Mouse (Mus musculus): ENCODE data around the gene Sfrp2. TPM values are rescaled to one million over a fixed set of nuclear protein-coding genes. Genes with fewer than 3 reads are reported as not detected.
A peak's percentile ranks its signal among the peaks of the same experiment; 100 is the strongest.

Sfrp2 gene
- polyA plus RNA-seq, 1 experiment: not detected

DNA sequence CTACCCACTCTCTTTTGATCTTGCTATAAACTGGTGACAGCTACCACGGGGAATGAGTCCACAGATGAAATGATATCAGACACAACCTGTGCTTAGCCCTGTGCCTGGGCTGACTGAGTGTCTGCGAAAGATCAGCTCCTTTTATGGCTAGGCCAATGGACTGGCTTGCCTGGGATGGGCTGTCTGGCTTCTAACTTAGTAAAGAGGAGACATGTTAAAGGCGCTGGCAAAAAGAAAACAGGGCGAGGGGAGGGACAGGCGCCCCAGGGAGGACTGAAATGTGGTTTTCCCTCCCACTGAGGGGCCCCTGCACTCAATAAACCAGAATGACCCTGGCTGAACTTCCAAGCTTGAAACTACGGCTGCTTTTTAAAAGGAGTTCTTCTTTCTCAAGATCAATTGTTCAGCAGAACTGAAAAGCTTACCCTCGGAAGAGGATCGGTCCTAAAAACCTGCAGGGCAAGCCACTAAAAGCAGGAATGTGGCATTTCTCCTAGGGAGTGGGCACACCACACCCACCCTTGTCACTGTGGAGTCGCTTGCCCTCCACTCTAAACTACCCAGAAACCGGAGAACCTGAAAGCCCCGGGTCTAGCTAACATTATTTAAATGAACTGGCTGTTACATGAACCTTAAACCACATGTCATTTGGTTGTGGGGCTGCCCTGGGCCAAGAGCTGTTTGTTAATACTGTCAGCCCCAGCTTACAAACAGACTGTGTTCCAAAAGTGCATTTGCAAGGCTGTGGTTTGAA is 17.8 kb downstream of the Sfrp2 start:
- H3K4me3 ChIP-seq (replicated peaks; ENCODE audit: control insufficient read depth, low read depth, low read length): no peak overlapping the region
- no peak overlapping the region for H3K27ac ChIP-seq (ENCODE audit: control insufficient read depth, insufficient read depth, low read depth, low read length, poor library complexity)
- WGBS: 29% methylated on average over 11 of the region's 11 CpGs
- no peaks in the 10 kb centered on the region for H3K4me1 ChIP-seq (ENCODE audit: control insufficient read depth, insufficient read depth, low read length)
- no peak for TF ChIP-seq CTCF (IDR thresholded peaks at IDR 0.05; ENCODE audit: control insufficient read depth, insufficient read depth, low read length)
- no peak for TF ChIP-seq POLR2A (IDR thresholded peaks at IDR 0.05; ENCODE audit: borderline replicate concordance, control insufficient read depth, low read depth, low read length)

DNA sequence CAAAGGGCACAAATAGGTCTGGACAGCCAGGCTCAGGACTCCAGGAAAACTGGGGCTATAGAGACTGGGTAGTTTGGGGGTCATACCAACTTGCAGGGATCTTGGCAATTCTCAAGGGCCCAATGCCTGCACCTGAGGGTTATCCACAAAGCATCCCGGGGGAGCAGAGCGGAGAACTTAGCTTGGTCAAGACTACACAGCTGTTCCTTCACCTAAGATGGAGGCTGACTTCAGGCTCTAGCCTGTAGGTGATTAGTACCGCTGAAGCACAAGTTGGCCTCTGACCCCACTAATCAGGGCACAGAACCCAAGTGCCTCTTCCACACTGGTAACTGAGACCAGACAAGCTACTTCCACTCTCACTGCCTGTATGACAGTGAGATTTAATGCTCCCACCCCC is 18.6 kb downstream of the Sfrp2 start:
- WGBS: 89% methylated on average over 3 of the region's 3 CpGs
- no peaks in the 10 kb centered on the region; the same call in 1 of the 2 replicates for H3K4me1 ChIP-seq (ENCODE audit: control insufficient read depth, insufficient read depth, low read length)
- no peak overlapping the region for H3K4me3 ChIP-seq (replicated peaks; ENCODE audit: control insufficient read depth, low read depth, low read length)
- no peak overlapping the region for H3K27ac ChIP-seq (ENCODE audit: control insufficient read depth, insufficient read depth, low read depth, low read length, poor library complexity)
- no peak for TF ChIP-seq POLR2A (IDR thresholded peaks at IDR 0.05; ENCODE audit: borderline replicate concordance, control insufficient read depth, low read depth, low read length)

DNA sequence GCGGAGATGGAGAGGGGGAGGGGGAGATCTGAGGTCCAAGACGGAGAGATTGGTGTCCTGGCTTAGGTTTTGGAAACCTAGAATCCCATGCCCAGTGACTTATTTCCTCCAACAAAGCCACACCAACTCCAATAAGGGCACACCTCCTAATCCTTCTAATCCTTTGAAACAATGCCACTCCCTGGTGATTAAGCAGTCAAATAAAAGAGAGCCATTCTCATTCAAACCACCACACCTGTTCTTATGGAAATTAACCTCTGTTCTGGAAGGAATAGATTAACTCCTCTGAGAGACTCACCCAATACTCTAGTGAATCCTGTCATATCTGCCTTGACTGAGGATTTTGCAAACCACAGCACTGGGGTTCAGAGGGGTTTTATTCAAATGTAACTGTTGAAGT is 21.0 kb downstream of the Sfrp2 start:
- Histone ChIP-seq H3K27ac (ENCODE audit: control insufficient read depth, insufficient read depth, low read depth, low read length, poor library complexity) (no peak overlapping the region), H3K4me3 (replicated peaks; ENCODE audit: control insufficient read depth, low read depth, low read length) (no peak overlapping the region), H3K4me1 (ENCODE audit: control insufficient read depth, insufficient read depth, low read length) (no peaks in the 10 kb centered on the region; the same call in 1 of the 2 replicates)
- WGBS: 80% methylated on average over 2 of the region's 2 CpGs
- no peak for TF ChIP-seq POLR2A (IDR thresholded peaks at IDR 0.05; ENCODE audit: borderline replicate concordance, control insufficient read depth, low read depth, low read length)
- TF ChIP-seq CTCF (IDR thresholded peaks at IDR 0.05; ENCODE audit: control insufficient read depth, insufficient read depth, low read length): no peak

DNA sequence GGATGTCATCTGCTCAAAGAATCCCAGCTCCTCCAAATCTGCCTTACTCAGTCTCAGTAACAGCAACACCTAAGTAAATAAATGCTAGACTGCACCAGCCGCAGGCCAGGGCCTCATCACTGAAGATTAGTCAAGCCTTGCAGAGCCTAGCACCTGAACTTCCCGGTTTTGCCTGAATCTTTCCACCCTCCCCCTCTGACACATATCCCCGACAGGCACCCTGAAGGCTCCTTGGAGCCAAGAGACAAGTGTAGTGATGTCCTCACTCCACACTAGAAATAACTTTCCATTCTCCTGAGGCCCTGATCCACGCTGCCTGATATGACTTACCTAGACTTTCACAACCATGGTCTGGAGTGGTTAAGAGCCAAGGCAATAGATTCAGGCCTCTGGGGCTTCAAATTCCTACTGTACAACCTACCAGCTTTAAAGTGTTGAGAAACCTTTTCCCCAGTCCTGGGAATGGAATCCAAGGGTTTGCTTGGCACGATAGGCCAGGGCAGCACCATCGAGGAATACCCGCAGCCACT is 21.7 kb downstream of the Sfrp2 start:
- Histone ChIP-seq H3K27ac (ENCODE audit: control insufficient read depth, insufficient read depth, low read depth, low read length, poor library complexity) (no peak overlapping the region), H3K4me1 (ENCODE audit: control insufficient read depth, insufficient read depth, low read length) (no peaks in the 10 kb centered on the region; the same call in 1 of the 2 replicates)
- 86% methylated on average over 7 of the region's 7 CpGs for WGBS

DNA sequence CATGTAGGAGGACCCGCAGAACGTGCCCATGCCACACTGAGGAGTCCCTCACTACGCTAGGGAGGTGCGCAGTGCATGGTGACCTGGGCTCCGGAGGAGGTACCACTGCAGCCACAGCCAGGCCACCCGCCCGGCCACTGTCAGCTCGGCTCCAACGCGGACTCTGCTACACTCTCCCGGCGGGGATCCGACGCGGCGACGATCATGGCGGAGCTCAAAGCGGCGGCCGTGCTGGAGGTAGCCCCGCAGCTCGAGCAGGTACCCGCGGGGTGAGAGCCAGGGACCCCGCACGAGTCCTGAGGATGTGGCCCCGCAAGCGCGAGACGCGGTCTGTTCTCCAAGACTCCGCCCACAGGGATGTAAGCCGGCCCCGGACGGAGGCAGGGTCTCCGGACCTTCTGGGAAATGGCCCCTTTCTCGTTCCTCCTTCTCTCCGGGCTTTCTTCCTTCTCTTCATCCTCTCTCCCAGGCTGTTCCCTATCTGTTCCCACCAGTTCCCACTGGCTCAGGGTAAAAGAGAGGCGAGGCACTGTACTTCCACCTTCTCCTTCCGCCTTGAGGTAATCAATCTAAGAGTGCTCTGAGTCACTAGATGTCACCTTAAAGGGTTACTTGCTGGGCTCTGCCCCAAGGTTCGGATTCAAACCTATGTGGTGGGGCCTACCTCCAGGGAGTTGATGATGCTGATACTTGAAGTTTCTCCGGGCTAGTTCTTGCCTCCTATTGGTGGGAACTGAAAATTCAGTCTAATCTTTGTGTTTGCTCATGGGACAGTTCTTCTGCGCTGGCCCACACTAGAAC is 23.7 kb downstream of the Sfrp2 start:
- TF ChIP-seq CTCF (IDR thresholded peaks at IDR 0.05; ENCODE audit: control insufficient read depth, insufficient read depth, low read length): no peak
- WGBS: 2% methylated on average over 44 of the region's 44 CpGs
- H3K4me3 ChIP-seq (replicated peaks; ENCODE audit: control insufficient read depth, low read depth, low read length): peak overlapping the region; percentile 16
- H3K4me1 ChIP-seq (ENCODE audit: control insufficient read depth, insufficient read depth, low read length): no peaks in the 10 kb centered on the region; the same call in 1 of the 2 replicates
- H3K27ac ChIP-seq (ENCODE audit: control insufficient read depth, insufficient read depth, low read depth, low read length, poor library complexity): no peak overlapping the region

More for the DNA sequence above, 21.7 kb downstream of the Sfrp2 start:
- TF ChIP-seq POLR2A (IDR thresholded peaks at IDR 0.05; ENCODE audit: borderline replicate concordance, control insufficient read depth, low read depth, low read length) (no peak), CTCF (IDR thresholded peaks at IDR 0.05; ENCODE audit: control insufficient read depth, insufficient read depth, low read length) (no peak)
- H3K4me3 ChIP-seq (replicated peaks; ENCODE audit: control insufficient read depth, low read depth, low read length): no peak overlapping the region

DNA sequence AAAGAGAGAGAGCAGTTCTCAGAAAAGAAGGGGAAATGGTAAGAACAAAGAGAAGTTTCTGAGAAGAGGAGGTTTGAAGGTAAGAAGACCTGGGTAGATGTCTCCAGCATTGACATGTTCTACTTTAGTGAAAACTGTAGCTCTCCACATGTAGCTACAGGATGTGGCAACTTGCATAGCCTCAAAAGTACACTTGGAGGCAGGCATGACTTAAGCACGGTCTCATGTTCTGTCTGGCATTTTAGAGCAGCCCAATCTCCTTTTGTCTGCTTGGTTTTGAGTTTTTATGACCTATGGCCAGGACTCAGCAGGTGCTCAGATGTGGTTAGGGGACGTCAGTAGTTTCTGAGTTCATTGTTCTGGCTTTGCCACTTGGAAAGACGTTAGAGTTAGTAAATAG is 25.3 kb downstream of the Sfrp2 start:
- no peak overlapping the region for H3K27ac ChIP-seq (ENCODE audit: control insufficient read depth, insufficient read depth, low read depth, low read length, poor library complexity)
- no peak for TF ChIP-seq POLR2A (IDR thresholded peaks at IDR 0.05; ENCODE audit: borderline replicate concordance, control insufficient read depth, low read depth, low read length)
- no peak for TF ChIP-seq CTCF (IDR thresholded peaks at IDR 0.05; ENCODE audit: control insufficient read depth, insufficient read depth, low read length)
- no peak overlapping the region for H3K4me3 ChIP-seq (replicated peaks; ENCODE audit: control insufficient read depth, low read depth, low read length)
- H3K4me1 ChIP-seq (ENCODE audit: control insufficient read depth, insufficient read depth, low read length): no peaks in the 10 kb centered on the region; the same call in 1 of the 2 replicates
- WGBS: 68% methylated on average over 3 of the region's 3 CpGs

DNA sequence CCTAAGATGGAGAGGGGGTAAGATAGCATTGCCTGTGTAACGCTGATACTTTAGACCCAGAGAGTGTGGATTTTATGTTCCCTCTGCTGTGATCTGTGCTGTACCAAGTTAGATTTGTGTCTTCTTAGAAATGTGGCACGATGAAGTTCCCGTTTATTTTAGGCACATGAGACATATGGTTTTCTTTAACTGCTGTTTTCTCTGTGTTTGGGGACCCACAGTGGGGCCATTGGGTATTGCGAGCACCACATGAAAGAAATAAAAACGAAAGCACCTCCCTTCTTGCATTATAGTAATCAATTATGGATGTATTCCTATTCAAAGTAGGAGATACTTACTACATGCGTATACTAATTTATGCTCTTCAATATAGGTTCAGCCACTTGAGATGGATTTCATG is 31.0 kb downstream of the Sfrp2 start:
- Histone ChIP-seq H3K4me1 (ENCODE audit: control insufficient read depth, insufficient read depth, low read length) (no peaks in the 10 kb centered on the region), H3K27ac (ENCODE audit: control insufficient read depth, insufficient read depth, low read depth, low read length, poor library complexity) (no peak overlapping the region), H3K4me3 (replicated peaks; ENCODE audit: control insufficient read depth, low read depth, low read length) (no peak overlapping the region)
- TF ChIP-seq CTCF (IDR thresholded peaks at IDR 0.05; ENCODE audit: control insufficient read depth, insufficient read depth, low read length) (no peak), POLR2A (IDR thresholded peaks at IDR 0.05; ENCODE audit: borderline replicate concordance, control insufficient read depth, low read depth, low read length) (no peak)
- WGBS: 35% methylated on average over 6 of the region's 6 CpGs

DNA sequence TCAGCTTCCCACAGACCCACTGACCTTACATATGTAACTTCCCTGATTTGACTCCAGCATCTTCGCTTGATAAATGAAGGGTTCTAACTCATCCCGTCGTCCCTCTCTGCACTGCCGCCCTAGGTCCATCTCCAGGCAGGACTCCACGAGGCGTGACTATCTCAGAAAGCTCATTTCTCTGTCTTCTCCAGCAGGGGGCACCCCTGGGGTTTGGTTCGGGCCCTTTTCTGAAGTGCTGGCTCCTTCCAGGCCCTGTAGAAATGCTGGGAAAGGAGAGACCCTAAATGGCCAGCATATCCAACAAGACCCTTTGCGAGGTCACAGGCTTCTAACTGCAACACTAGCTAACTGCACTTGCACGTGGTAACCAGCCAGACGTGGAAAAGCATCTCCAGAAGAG is 31.7 kb downstream of the Sfrp2 start:
- no peak overlapping the region for H3K27ac ChIP-seq (ENCODE audit: control insufficient read depth, insufficient read depth, low read depth, low read length, poor library complexity)
- 3% methylated on average over 10 of the region's 10 CpGs for WGBS
- H3K4me3 ChIP-seq (replicated peaks; ENCODE audit: control insufficient read depth, low read depth, low read length): no peak overlapping the region
- no peaks in the 10 kb centered on the region for H3K4me1 ChIP-seq (ENCODE audit: control insufficient read depth, insufficient read depth, low read length)
- TF ChIP-seq POLR2A (IDR thresholded peaks at IDR 0.05; ENCODE audit: borderline replicate concordance, control insufficient read depth, low read depth, low read length) (no peak), CTCF (IDR thresholded peaks at IDR 0.05; ENCODE audit: control insufficient read depth, insufficient read depth, low read length) (peak; percentile 57; the same call in 1 of the 2 replicates)

Measured in bone marrow, adult 2 months (tissue).